Mouse (Mus musculus) forebrain, embryonic 13.5 days (tissue): ENCODE measurements at regions not wholly inside any gene's neighbourhood (a gene's known extent, or its start where the extent isn't known, plus 50 kb on each side); places are given as distances from the start of the nearest gene placed in this dataset.
A peak's percentile ranks its signal among the peaks of the same experiment; 100 is the strongest.
"Not testable (repeated sequence)": the region's sequence is repeated elsewhere in the genome, so short reads cannot be mapped to it uniquely, and the experiment has no call there.

ENCODE experiments used
- ATAC-seq: fragments of 200-750 bp; cut with Nextera tagmentation; 2 replicates; pipeline ENCODE4 v1.8.0; 2017
- H3K27ac ChIP-seq: fragments of 300-500 bp; sonication (generic); 2 replicates; pipeline ENCODE4 v1.5.1; 2015; ENCODE audit warnings: inconsistent platforms, mild to moderate bottlenecking, moderate library complexity
- H3K27me3 ChIP-seq: fragments of 300-500 bp; sonication (generic); 2 replicates; pipeline ENCODE4 v1.6.1; 2015; ENCODE audit warnings: mild to moderate bottlenecking, inconsistent platforms
- H3K36me3 ChIP-seq: fragments of 300-500 bp; sonication (generic); 2 replicates; pipeline ENCODE4 v1.6.1; 2015; ENCODE audit warnings: mild to moderate bottlenecking, inconsistent platforms; ENCODE audit not compliant: poor library complexity, severe bottlenecking
- H3K4me1 ChIP-seq: fragments of 300-500 bp; sonication (generic); 2 replicates; pipeline ENCODE4 v1.6.1; 2015; ENCODE audit warnings: inconsistent platforms
- H3K4me2 ChIP-seq: fragments of 300-500 bp; sonication (generic); 2 replicates; pipeline ENCODE4 v1.6.1; 2015; ENCODE audit warnings: inconsistent platforms, mild to moderate bottlenecking, moderate library complexity
- H3K4me3 ChIP-seq: fragments of 300-500 bp; sonication (generic); 2 replicates; pipeline ENCODE4 v1.5.1; 2015; ENCODE audit warnings: mild to moderate bottlenecking, inconsistent platforms
- H3K9ac ChIP-seq: fragments of 300-500 bp; sonication (generic); 2 replicates; pipeline ENCODE4 v1.6.1; 2015; ENCODE audit warnings: mild to moderate bottlenecking, inconsistent platforms
- H3K9me3 ChIP-seq: fragments of 300-500 bp; sonication (generic); replicated peaks from 2 replicates; pipeline ENCODE4 v1.6.1; 2016; ENCODE audit warnings: inconsistent platforms
- WGBS: fragments of 180-500 bp; shearing (Covaris S2); methylation state at CpG from one replicate; pipeline ENCODE4 v1.1.7; 2015; 5-methylcytosine and 5-hydroxymethylcytosine counted together

- WGBS: 21% methylated on average over 2 of the region's 2 CpGs
- H3K4me2 ChIP-seq, H3K27me3 ChIP-seq, H3K36me3 ChIP-seq, H3K4me3 ChIP-seq, ATAC-seq, H3K4me1 ChIP-seq, H3K9ac ChIP-seq, H3K9me3 ChIP-seq, H3K27ac ChIP-seq: not testable (repeated sequence)
Measured at GRCm38 (mm10) chr14:26319821-26320220, 62.1 kb downstream of the Duxbl3 start.

- 88% methylated on average over 3 of the region's 3 CpGs for WGBS
- Histone ChIP-seq H3K4me3 (no peak overlapping the region), H3K4me2 (no peak overlapping the region), H3K27ac (no peak overlapping the region), H3K27me3 (no peaks in the 10 kb centered on the region), H3K9ac (no peak overlapping the region), H3K9me3 (no peaks in the 10 kb centered on the region), H3K4me1 (no peaks in the 10 kb centered on the region), H3K36me3 (no peaks in the 10 kb centered on the region)
- ATAC-seq: no peak
Measured at GRCm38 (mm10) chr14:26320736-26321135, 63.0 kb downstream of the Duxbl3 start.

GRCm38 (mm10) chr14:26328562-26328961 lies 70.8 kb downstream of the Duxbl3 start:
- Histone ChIP-seq H3K4me3 (no peak overlapping the region), H3K9me3 (no peaks in the 10 kb centered on the region), H3K27me3 (no peaks in the 10 kb centered on the region), H3K27ac (no peak overlapping the region), H3K4me2 (no peak overlapping the region), H3K9ac (no peak overlapping the region), H3K4me1 (no peaks in the 10 kb centered on the region), H3K36me3 (no peaks in the 10 kb centered on the region)
- 65% methylated on average over 6 of the region's 6 CpGs for WGBS
- ATAC-seq: 0 out of 2 replicates have a peak, but pooled peaks have one; percentile 21

GRCm38 (mm10) chr14:26341111-26341510 lies 83.3 kb downstream of the Duxbl3 start:
- no peaks in the 10 kb centered on the region for H3K27me3 ChIP-seq
- ATAC-seq: no peak
- no peak overlapping the region for H3K9ac ChIP-seq
- no peaks in the 10 kb centered on the region for H3K36me3 ChIP-seq
- no peak overlapping the region for H3K4me2 ChIP-seq
- no peaks in the 10 kb centered on the region for H3K4me1 ChIP-seq
- no peaks in the 10 kb centered on the region for H3K9me3 ChIP-seq
- H3K27ac ChIP-seq: no peak overlapping the region
- H3K4me3 ChIP-seq: no peak overlapping the region
- WGBS: 87% methylated on average over 5 of the region's 5 CpGs

- ATAC-seq: no peak
- Histone ChIP-seq H3K9ac (no peak overlapping the region), H3K36me3 (no peaks in the 10 kb centered on the region), H3K27me3 (no peaks in the 10 kb centered on the region), H3K4me2 (no peak overlapping the region), H3K9me3 (no peaks in the 10 kb centered on the region), H3K4me3 (no peak overlapping the region), H3K27ac (no peak overlapping the region), H3K4me1 (no peaks in the 10 kb centered on the region)
- WGBS: 75% methylated on average over 1 of the region's 1 CpGs
Measured at GRCm38 (mm10) chr14:26345227-26345626, 87.5 kb downstream of the Duxbl3 start.

- Histone ChIP-seq H3K27ac (no peak overlapping the region), H3K36me3 (no peaks in the 10 kb centered on the region), H3K4me3 (no peak overlapping the region), H3K4me2 (no peak overlapping the region), H3K4me1 (no peaks in the 10 kb centered on the region), H3K9ac (no peak overlapping the region), H3K9me3 (no peaks in the 10 kb centered on the region), H3K27me3 (no peaks in the 10 kb centered on the region)
- ATAC-seq: no peak
- 92% methylated on average over 4 of the region's 4 CpGs for whole genome bisulfite sequencing
Measured at GRCm38 (mm10) chr14:26347296-26347695, 89.5 kb downstream of the Duxbl3 start.

- Histone ChIP-seq H3K9ac (no peak overlapping the region), H3K27ac (no peak overlapping the region), H3K9me3 (no peaks in the 10 kb centered on the region), H3K27me3 (no peaks in the 10 kb centered on the region), H3K4me3 (no peak overlapping the region), H3K4me2 (no peak overlapping the region), H3K4me1 (no peaks in the 10 kb centered on the region), H3K36me3 (no peaks in the 10 kb centered on the region)
- 56% methylated on average over 1 of the region's 1 CpGs for WGBS
- no peak for ATAC-seq
Measured at GRCm38 (mm10) chr14:26352927-26353326, 95.2 kb downstream of the Duxbl3 start.

GRCm38 (mm10) chr14:26357242-26357641 lies 99.5 kb downstream of the Duxbl3 start:
- WGBS: 64% methylated on average over 6 of the region's 6 CpGs
- H3K27me3 ChIP-seq: no peaks in the 10 kb centered on the region
- no peak overlapping the region for H3K9ac ChIP-seq
- H3K4me3 ChIP-seq: no peak overlapping the region
- H3K9me3 ChIP-seq: no peaks in the 10 kb centered on the region
- no peak overlapping the region for H3K27ac ChIP-seq
- no peaks in the 10 kb centered on the region for H3K36me3 ChIP-seq
- no peak for ATAC-seq
- H3K4me2 ChIP-seq: no peak overlapping the region
- H3K4me1 ChIP-seq: no peaks in the 10 kb centered on the region

- Histone ChIP-seq H3K27me3 (no peaks in the 10 kb centered on the region), H3K9me3 (no peaks in the 10 kb centered on the region), H3K9ac (no peak overlapping the region), H3K36me3 (no peaks in the 10 kb centered on the region), H3K27ac (no peak overlapping the region), H3K4me2 (no peak overlapping the region), H3K4me1 (no peaks in the 10 kb centered on the region), H3K4me3 (no peak overlapping the region)
- ATAC-seq: no peak
- WGBS: 87% methylated on average over 8 of the region's 8 CpGs
Measured at GRCm38 (mm10) chr14:26357996-26358395, 100.2 kb downstream of the Duxbl3 start.

- no peak overlapping the region for H3K27ac ChIP-seq
- H3K27me3 ChIP-seq: no peaks in the 10 kb centered on the region
- H3K4me3 ChIP-seq: no peak overlapping the region
- no peaks in the 10 kb centered on the region for H3K9me3 ChIP-seq
- 74% methylated on average over 4 of the region's 4 CpGs for WGBS
- H3K9ac ChIP-seq: no peak overlapping the region
- no peaks in the 10 kb centered on the region for H3K36me3 ChIP-seq
- no peak for ATAC-seq
- no peak overlapping the region for H3K4me2 ChIP-seq
- H3K4me1 ChIP-seq: no peaks in the 10 kb centered on the region
Measured at GRCm38 (mm10) chr14:26360071-26360470, 102.3 kb downstream of the Duxbl3 start.

GRCm38 (mm10) chr14:26361206-26361605 lies 103.4 kb downstream of the Duxbl3 start:
- no peak overlapping the region for H3K9ac ChIP-seq
- no peaks in the 10 kb centered on the region for H3K27me3 ChIP-seq
- H3K4me2 ChIP-seq: no peak overlapping the region
- H3K4me3 ChIP-seq: no peak overlapping the region
- H3K27ac ChIP-seq: no peak overlapping the region
- no peaks in the 10 kb centered on the region for H3K36me3 ChIP-seq
- WGBS: 93% methylated on average over 3 of the region's 3 CpGs
- H3K9me3 ChIP-seq: no peaks in the 10 kb centered on the region
- H3K4me1 ChIP-seq: no peaks in the 10 kb centered on the region
- ATAC-seq: no peak
